Mouse (Mus musculus) G1E (cell line): Measurements from ENCODE around the gene Tlcd2.

Experiments used
- CTCF ChIP-seq: IDR thresholded peaks from 2 replicates; pipeline ENCODE4 v1.5.1; 2012; ENCODE audit warnings: low read depth, low read length, inconsistent platforms, mixed read lengths
- GATA1 ChIP-seq: IDR thresholded peaks from 2 replicates; pipeline ENCODE4 v1.6.1; 2012; ENCODE audit warnings: borderline replicate concordance, low read length, inconsistent platforms, mixed read lengths

DNA sequence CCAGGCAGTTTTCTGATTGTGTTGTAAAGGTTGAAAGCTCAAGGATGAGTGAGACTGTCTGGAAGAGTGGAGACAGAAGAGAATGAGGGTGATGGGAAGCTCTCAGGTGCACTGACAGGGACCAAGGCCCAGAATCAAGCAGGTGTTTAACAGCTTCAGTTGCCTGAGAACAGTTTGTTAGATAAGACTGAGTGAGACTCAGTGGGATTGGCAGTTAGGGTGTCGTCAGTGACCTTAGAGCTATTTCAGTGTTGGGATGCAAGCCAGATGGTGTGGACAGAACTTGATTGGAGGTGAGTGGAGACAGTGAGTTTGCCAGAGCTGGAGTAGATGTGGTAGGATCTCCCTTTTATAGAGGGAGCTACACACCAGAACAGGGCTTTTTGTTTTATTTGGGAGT is 36.6 kb downstream of the Tlcd2 start:
- no peak for TF ChIP-seq CTCF
- no peak for TF ChIP-seq GATA1
